Mouse (Mus musculus) thymus, adult 2 months (tissue): ENCODE measurements at regions not wholly inside any gene's neighbourhood (a gene's known extent, or its start where the extent isn't known, plus 50 kb on each side); places are given as distances from the start of the nearest gene placed in this dataset.

Source experiments
- CTCF ChIP-seq: fragments of 200-500 bp; IDR thresholded peaks from 2 replicates; pipeline ENCODE4 v1.5.1; 2012; ENCODE audit warnings: mild to moderate bottlenecking, control low read depth, low read length, moderate library complexity, borderline replicate concordance; ENCODE audit not compliant: control insufficient read depth, poor library complexity, insufficient read depth; ENCODE audit errors: extremely low read depth
- POLR2A ChIP-seq: fragments of 200-500 bp; IDR thresholded peaks from 2 replicates; pipeline ENCODE4 v1.6.1; 2012; ENCODE audit warnings: mild to moderate bottlenecking, low read length, control low read depth, moderate library complexity; ENCODE audit not compliant: control insufficient read depth, poor library complexity, insufficient read depth; ENCODE audit errors: extremely low read depth

GRCm38 (mm10) chr11:57929506-57929905, 79.4 kb upstream of the Larp1 start:
- TF ChIP-seq POLR2A (no peak), CTCF (no peak)
